Mouse (Mus musculus): ENCODE measurements at regions not wholly inside any gene's neighbourhood (a gene's known extent, or its start where the extent isn't known, plus 50 kb on each side); places are given as distances from the start of the nearest gene placed in this dataset.

DNA sequence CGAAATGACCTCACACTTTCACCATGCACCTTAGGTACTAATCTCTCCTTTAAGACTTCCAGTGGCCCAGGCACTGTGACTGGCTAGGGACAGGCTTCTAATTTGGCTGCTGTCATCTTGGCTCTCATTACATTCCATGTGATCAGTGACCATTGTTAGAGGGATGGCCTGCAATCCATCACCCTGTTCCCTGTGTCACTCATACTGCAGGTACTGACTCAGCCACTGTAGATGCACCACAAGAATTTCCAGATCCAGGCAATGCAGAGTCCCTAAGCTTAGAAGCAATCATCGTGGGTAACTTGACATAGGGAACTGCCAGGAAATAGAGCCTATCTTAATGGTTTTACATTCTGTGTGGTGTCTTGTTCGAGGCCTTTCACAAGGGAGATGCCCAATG lies 92.1 kb upstream of the Krr1 start:
- ATAC-seq (ENCODE audit: low TSS enrichment) = no peak

- ATAC-seq (ENCODE audit: low TSS enrichment) = peak; percentile 29
Observed at GRCm38 (mm10) chr10:111881339-111882211, 90.9 kb upstream of the Krr1 start.

DNA sequence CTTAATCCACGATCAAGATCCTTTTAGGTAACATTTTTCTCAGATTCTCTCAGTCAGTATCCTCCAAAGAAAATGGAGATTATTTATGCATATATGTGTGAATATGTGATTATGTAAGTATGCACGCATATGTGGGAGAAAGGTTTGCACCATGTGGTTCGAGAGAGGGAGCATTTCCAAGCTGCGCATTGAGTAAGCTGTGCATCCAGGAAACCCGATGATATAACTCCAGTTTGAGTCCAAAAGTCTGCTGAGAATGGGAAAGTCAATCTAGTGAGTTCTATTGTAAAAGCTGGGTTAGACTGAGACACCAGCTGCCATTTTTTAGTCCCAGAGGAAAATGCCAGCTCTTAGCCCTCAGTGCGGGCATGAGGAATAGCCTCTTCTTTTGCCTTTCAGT lies 89.9 kb upstream of the Krr1 start:
- ATAC-seq (ENCODE audit: low TSS enrichment) = peak; percentile 86

DNA sequence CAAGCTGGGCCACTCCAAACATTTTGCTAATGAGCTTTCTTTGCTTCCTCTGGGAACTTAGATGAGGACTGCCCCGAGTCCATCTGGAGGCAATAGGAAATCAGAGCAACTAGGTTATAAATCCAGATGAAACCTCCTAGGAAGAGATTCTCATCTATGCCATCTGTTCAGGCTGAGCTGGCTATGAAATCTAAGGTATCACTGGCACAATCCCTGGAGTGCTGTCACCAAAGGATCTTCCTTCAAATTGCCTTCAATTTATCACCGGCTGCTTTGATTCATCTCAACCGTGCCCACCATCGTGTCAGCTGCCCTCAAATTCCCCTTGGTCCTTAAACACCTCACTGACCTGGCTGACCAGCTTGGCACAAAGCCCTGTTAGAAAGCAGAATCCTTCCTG lies 87.8 kb upstream of the Krr1 start:
- ATAC-seq (ENCODE audit: low TSS enrichment) = no peak

DNA sequence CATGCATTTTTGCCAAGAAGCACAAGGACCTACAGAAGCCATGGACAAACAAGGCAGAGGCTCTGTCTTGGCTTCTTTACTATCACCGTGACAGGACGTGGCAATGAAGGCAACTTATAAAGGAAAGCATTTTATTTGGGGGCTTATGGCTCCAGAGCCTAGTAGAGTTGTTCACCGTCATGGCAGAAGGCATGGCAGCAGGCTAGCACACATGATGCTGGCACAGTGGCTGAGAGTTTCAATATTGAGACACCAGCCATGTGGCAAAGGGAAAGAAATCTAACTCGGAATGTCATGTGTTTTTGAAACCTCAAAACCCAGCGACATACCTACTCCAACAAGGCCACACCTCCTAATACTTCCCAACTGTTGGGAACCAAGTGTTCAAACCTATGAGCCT lies 83.4 kb upstream of the Krr1 start:
- no peak for ATAC-seq (ENCODE audit: low TSS enrichment)

GRCm38 (mm10) chr10:111893489-111893888 lies 79.0 kb upstream of the Krr1 start:
- no peak for ATAC-seq (ENCODE audit: low TSS enrichment)

- ATAC-seq (ENCODE audit: low TSS enrichment) = no peak
Observed at GRCm38 (mm10) chr10:111893941-111894340, 78.5 kb upstream of the Krr1 start.

- no peak for ATAC-seq (ENCODE audit: low TSS enrichment)
Observed at GRCm38 (mm10) chr10:111897361-111897760, 75.1 kb upstream of the Krr1 start.

GRCm38 (mm10) chr10:111900723-111901716 lies 71.4 kb upstream of the Krr1 start:
- peak; percentile 77 for ATAC-seq (ENCODE audit: low TSS enrichment)

GRCm38 (mm10) chr10:111903956-111904355 lies 68.5 kb upstream of the Krr1 start:
- no peak for ATAC-seq (ENCODE audit: low TSS enrichment)

GRCm38 (mm10) chr10:111907836-111908235 lies 64.6 kb upstream of the Krr1 start:
- no peak for ATAC-seq (ENCODE audit: low TSS enrichment)

GRCm38 (mm10) chr10:111912561-111912960 lies 59.9 kb upstream of the Krr1 start:
- no peak for ATAC-seq (ENCODE audit: low TSS enrichment)

- 0 out of 2 replicates have a peak, but pooled peaks have one; percentile 38 for ATAC-seq (ENCODE audit: low TSS enrichment)
Observed at GRCm38 (mm10) chr10:111913066-111913785, 59.2 kb upstream of the Krr1 start.

DNA sequence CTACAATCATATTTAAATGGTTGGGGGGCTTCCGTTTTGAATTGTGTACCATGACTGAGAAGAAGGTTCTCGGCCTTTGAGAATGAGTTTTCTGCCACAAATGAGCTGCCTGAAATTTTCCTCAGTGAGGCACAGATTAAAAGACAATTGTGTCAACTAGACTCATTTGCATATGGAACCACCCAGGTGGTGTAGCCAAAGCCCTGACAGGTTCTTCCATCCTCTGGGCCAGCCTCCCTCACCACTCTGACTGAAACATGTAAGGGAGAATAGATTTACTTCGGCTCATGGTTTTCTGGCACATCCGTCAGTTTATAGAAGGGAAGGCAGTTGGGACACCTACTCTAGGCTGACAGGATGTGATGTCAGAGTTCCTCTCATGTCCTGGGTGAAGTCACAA lies 58.2 kb upstream of the Krr1 start:
- no peak for ATAC-seq (ENCODE audit: low TSS enrichment)

DNA sequence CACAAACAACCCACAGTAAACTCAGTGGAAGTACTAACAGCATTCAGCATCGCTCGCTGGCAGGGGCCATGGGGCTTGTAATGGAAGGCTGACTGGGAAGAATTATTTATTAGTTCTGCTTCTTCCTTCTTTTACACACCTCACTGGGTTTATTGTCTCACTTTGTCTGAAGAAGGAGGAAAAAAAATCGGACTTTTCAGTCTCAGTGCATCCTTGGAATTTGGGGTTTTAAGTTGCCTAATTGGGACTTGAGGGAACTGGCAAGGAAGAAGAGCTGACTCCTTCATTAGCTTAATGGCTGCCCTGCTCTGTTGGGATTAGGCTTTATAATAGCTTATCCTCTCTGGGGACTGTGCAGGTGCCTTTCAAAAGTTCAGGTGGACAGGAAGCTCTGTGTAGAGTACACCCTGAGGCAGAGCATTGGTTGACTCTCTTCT lies 54.4 kb upstream of the Krr1 start:
- ATAC-seq (ENCODE audit: low TSS enrichment) = no peak

- ATAC-seq (ENCODE audit: low TSS enrichment) = no peak
Observed at GRCm38 (mm10) chr10:111919475-111919874, 53.0 kb upstream of the Krr1 start.

DNA sequence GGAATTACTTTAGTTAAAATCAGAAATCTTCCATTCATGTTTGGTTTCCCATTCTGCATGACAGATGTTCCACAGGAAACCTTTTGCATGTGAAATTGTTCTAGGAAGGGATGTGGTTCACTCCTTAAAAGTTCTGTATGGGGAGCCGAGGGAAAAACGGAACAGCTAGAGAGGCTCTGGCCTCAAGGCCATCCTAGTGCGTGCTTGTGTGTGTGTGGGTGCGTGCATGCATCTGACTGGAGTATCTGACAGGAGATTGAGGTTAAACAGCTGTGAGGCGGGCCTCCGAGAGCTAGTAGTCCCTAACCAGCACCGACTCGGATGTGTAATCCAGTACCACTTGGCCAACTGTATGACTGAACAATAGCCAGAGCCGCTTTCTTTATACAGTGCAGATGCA lies 51.0 kb upstream of the Krr1 start:
- no peak for ATAC-seq (ENCODE audit: low TSS enrichment)

Measured in frontal cortex, adult (tissue).